Mouse (Mus musculus): ENCODE data around the gene Enpp5. TPM values are rescaled to one million over a fixed set of nuclear protein-coding genes. Genes with fewer than 3 reads are reported as not detected.

Gene Enpp5
- total and polyA plus RNA-seq, 2 experiments from 2014 or later = 7.3 to 11.9 TPM

DNA sequence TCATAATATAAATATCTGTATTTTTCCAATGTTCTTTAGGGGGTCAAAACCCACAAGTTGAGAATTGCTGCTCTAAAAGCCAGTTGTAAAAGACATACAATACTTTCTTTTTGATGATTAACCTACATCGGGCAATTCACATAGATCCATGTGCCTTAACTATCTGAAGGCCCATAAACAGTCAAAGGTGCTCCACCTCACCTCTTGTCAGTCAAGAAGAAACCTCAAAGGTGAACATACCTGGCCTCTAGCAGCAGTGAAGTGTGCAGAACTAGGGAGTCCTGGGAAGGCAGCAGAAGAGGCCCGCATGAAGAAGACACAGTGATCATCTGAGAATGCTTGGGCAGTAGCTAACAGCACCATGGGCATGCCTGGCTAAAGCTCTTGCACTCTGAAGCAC is 38.2 kb upstream of the Enpp5 start:
- Histone ChIP-seq H3K4me1 (ENCODE audit: control insufficient read depth, insufficient read depth) (no peaks in the 10 kb centered on the region), H3K4me3 (ENCODE audit: low read depth, low read length) (no peak overlapping the region), H3K27ac (ENCODE audit: low read depth) (no peak overlapping the region), H3K36me3 (replicated peaks; ENCODE audit: control insufficient read depth, insufficient read depth, low read length) (0 out of 2 replicates have a peak, but pooled peaks cover 4% of the 10 kb centered on the region), H3K9ac (replicated peaks; ENCODE audit: low read depth, low read length) (no peak overlapping the region), H3K4me2 (ENCODE audit: low read depth, low read length) (no peak overlapping the region), H3K9me3 (replicated peaks; ENCODE audit: control insufficient read depth, low read length) (no peaks in the 10 kb centered on the region), H3K27me3 (ENCODE audit: control insufficient read depth, insufficient read depth, low read length) (no peaks in the 10 kb centered on the region)
- 90% methylated on average over 2 of the region's 2 CpGs for WGBS
- ATAC-seq (ENCODE audit: insufficient read depth, low read depth) (no peak), DNase-seq (ENCODE audit: low spot score) (no peak)
- TF ChIP-seq EP300 (IDR thresholded peaks at IDR 0.05; ENCODE audit: low read depth) (no peak), CTCF (IDR thresholded peaks at IDR 0.05; ENCODE audit: low read depth) (no peak)

DNA sequence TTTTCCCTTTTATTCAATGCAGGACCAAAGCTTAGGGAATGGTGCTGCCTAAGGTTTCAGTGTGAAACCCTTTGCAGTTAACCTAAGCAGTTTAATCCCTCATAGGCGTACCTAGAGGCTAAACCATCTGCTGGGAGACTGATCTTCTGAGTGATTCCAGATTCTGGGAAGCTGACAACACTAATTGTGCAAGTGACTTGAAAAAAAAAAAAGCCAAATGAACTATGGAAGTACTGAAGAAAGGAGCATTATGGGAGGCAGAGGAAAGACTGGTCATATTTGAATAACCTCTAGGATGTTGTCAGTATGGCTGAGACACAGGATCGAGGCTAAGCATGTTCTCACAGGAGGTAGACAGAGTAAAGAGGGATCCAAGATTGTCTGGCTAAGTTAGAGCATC is 36.3 kb upstream of the Enpp5 start:
- Histone ChIP-seq H3K9me3 (replicated peaks; ENCODE audit: control insufficient read depth, low read length) (no peaks in the 10 kb centered on the region), H3K9ac (replicated peaks; ENCODE audit: low read depth, low read length) (no peak overlapping the region), H3K4me3 (ENCODE audit: low read depth, low read length) (no peak overlapping the region), H3K4me2 (ENCODE audit: low read depth, low read length) (no peak overlapping the region), H3K27me3 (ENCODE audit: control insufficient read depth, insufficient read depth, low read length) (no peaks in the 10 kb centered on the region), H3K4me1 (ENCODE audit: control insufficient read depth, insufficient read depth) (no peaks in the 10 kb centered on the region), H3K27ac (ENCODE audit: low read depth) (no peak overlapping the region), H3K36me3 (replicated peaks; ENCODE audit: control insufficient read depth, insufficient read depth, low read length) (no peaks in the 10 kb centered on the region)
- no peak for DNase-seq (ENCODE audit: low spot score)
- TF ChIP-seq CTCF (IDR thresholded peaks at IDR 0.05; ENCODE audit: low read depth) = no peak
- WGBS = 81% methylated on average over 2 of the region's 2 CpGs
- ATAC-seq (ENCODE audit: insufficient read depth, low read depth) = no peak

DNA sequence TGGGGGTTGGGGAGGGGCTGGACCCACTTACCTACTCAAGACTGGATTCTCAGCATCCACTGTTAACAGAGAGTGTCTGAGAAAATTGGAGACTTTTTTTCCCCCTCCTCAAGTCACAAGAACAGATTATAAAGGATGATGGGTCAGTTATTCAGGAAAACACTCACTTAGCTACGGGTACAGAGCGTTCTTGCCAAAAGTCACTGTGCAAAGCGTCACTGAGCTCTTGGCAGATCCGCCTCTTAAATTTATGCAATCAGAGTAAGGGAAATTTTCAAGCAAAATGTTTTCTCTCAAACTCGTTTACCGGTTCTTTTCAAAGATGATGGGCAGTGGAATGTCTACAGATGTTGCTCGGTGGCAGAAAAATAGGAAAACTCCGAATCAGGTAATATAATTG is 35.8 kb upstream of the Enpp5 start:
- WGBS = 81% methylated on average over 8 of the region's 8 CpGs

DNA sequence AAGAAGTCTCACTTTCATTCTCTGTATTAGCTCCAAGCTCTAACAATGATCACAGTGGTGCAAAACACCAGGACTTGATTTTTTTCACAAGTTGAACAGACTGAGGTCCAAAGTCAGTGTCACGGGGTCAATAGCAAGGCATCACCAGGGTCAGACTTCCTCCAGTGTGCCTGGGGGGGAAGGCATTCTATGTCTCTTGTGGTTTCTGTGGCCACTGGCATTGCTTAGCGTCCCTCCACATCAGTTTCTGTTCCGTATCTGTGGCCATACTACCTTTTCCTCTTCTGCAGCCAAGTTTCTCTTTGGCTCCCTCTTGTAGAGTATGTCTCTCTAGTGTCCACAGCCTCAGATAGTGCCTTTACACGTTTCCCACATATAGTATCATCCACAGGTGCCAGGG is 25.2 kb upstream of the Enpp5 start:
- no peaks in the 10 kb centered on the region for H3K9me3 ChIP-seq (replicated peaks; ENCODE audit: control insufficient read depth, low read length)
- no peaks in the 10 kb centered on the region for H3K36me3 ChIP-seq (replicated peaks; ENCODE audit: control insufficient read depth, insufficient read depth, low read length)
- no peak overlapping the region for H3K4me3 ChIP-seq (ENCODE audit: low read depth, low read length)
- no peaks in the 10 kb centered on the region for H3K4me1 ChIP-seq (ENCODE audit: control insufficient read depth, insufficient read depth)
- no peak for DNase-seq (ENCODE audit: low spot score)
- H3K27me3 ChIP-seq (ENCODE audit: control insufficient read depth, insufficient read depth, low read length) = no peaks in the 10 kb centered on the region
- no peak overlapping the region for H3K27ac ChIP-seq (ENCODE audit: low read depth)
- H3K9ac ChIP-seq (replicated peaks; ENCODE audit: low read depth, low read length) = no peak overlapping the region
- no peak for ATAC-seq (ENCODE audit: insufficient read depth, low read depth)
- TF ChIP-seq EP300 (IDR thresholded peaks at IDR 0.05; ENCODE audit: low read depth) (no peak), CTCF (IDR thresholded peaks at IDR 0.05; ENCODE audit: low read depth) (no peak)
- H3K4me2 ChIP-seq (ENCODE audit: low read depth, low read length) = no peak overlapping the region
- WGBS = 74% methylated on average over 4 of the region's 4 CpGs

More for the DNA sequence above, 35.8 kb upstream of the Enpp5 start:
- Histone ChIP-seq H3K4me3 (ENCODE audit: low read depth, low read length) (no peak overlapping the region), H3K27ac (ENCODE audit: low read depth) (no peak overlapping the region), H3K9ac (replicated peaks; ENCODE audit: low read depth, low read length) (no peak overlapping the region), H3K4me1 (ENCODE audit: control insufficient read depth, insufficient read depth) (no peaks in the 10 kb centered on the region), H3K27me3 (ENCODE audit: control insufficient read depth, insufficient read depth, low read length) (no peaks in the 10 kb centered on the region), H3K4me2 (ENCODE audit: low read depth, low read length) (no peak overlapping the region), H3K9me3 (replicated peaks; ENCODE audit: control insufficient read depth, low read length) (no peaks in the 10 kb centered on the region), H3K36me3 (replicated peaks; ENCODE audit: control insufficient read depth, insufficient read depth, low read length) (no peaks in the 10 kb centered on the region)
- no peak for TF ChIP-seq EP300 (IDR thresholded peaks at IDR 0.05; ENCODE audit: low read depth)
- no peak for TF ChIP-seq CTCF (IDR thresholded peaks at IDR 0.05; ENCODE audit: low read depth)
- ATAC-seq (ENCODE audit: insufficient read depth, low read depth) = no peak
- DNase-seq (ENCODE audit: low spot score) = no peak

DNA sequence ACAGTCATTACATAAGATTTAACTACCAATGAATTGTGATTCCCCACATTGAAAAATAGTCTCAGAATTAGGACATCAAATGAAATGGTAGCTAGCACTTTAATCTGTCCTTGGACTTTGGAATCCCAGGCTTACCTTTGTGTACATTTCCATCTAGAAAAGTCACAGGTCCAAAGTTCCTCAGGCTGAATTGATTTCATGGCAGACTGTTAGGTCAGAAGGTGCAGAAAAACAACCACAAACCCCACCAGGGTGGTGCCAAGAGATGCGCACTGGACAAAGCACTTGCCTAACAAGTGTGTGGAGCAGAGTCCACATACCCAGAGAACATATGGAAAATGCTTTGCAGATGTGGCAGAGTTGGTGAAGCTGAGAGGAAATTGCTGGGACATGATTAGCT is 21.5 kb upstream of the Enpp5 start:
- H3K27me3 ChIP-seq (ENCODE audit: control insufficient read depth, insufficient read depth, low read length) = no peaks in the 10 kb centered on the region
- H3K4me3 ChIP-seq (ENCODE audit: low read depth, low read length) = no peak overlapping the region
- DNase-seq (ENCODE audit: low spot score) (no peak), ATAC-seq (ENCODE audit: insufficient read depth, low read depth) (no peak)
- no peak overlapping the region for H3K4me2 ChIP-seq (ENCODE audit: low read depth, low read length)
- WGBS = 85% methylated on average over 1 of the region's 1 CpGs
- no peak overlapping the region for H3K9ac ChIP-seq (replicated peaks; ENCODE audit: low read depth, low read length)
- no peak overlapping the region for H3K27ac ChIP-seq (ENCODE audit: low read depth)
- no peaks in the 10 kb centered on the region for H3K36me3 ChIP-seq (replicated peaks; ENCODE audit: control insufficient read depth, insufficient read depth, low read length)
- TF ChIP-seq EP300 (IDR thresholded peaks at IDR 0.05; ENCODE audit: low read depth) = no peak
- no peak for TF ChIP-seq CTCF (IDR thresholded peaks at IDR 0.05; ENCODE audit: low read depth)
- no peaks in the 10 kb centered on the region for H3K4me1 ChIP-seq (ENCODE audit: control insufficient read depth, insufficient read depth)
- H3K9me3 ChIP-seq (replicated peaks; ENCODE audit: control insufficient read depth, low read length) = no peaks in the 10 kb centered on the region

DNA sequence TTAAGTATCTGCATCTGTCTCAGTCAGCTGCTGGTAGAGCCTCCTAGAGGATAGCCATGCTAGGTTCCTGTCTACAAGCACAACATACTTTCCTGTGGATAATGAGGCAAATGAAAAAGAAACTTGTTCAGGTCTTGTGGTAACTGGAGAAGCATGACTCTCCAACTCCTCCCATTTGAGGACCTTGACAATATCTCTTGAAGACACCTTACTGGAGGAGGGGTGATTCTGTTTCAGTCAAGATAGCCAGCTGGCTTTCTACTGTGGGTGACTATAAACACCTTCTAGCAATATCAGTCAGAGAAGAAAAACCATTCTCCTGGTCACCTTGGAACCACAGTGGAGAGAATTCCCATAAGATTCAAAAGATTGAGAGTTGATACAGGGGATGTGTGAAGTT is 20.5 kb upstream of the Enpp5 start:
- no peak overlapping the region for H3K27ac ChIP-seq (ENCODE audit: low read depth)
- H3K4me1 ChIP-seq (ENCODE audit: control insufficient read depth, insufficient read depth) = no peaks in the 10 kb centered on the region

More for the DNA sequence above, 20.5 kb upstream of the Enpp5 start:
- ATAC-seq (ENCODE audit: insufficient read depth, low read depth) (no peak), DNase-seq (ENCODE audit: low spot score) (no peak)
- Histone ChIP-seq H3K4me2 (ENCODE audit: low read depth, low read length) (no peak overlapping the region), H3K36me3 (replicated peaks; ENCODE audit: control insufficient read depth, insufficient read depth, low read length) (no peaks in the 10 kb centered on the region), H3K4me3 (ENCODE audit: low read depth, low read length) (no peak overlapping the region), H3K9me3 (replicated peaks; ENCODE audit: control insufficient read depth, low read length) (no peaks in the 10 kb centered on the region), H3K9ac (replicated peaks; ENCODE audit: low read depth, low read length) (no peak overlapping the region), H3K27me3 (ENCODE audit: control insufficient read depth, insufficient read depth, low read length) (no peaks in the 10 kb centered on the region)
- TF ChIP-seq EP300 (IDR thresholded peaks at IDR 0.05; ENCODE audit: low read depth) (no peak), CTCF (IDR thresholded peaks at IDR 0.05; ENCODE audit: low read depth) (no peak)

Data from heart, postnatal 0 days (tissue).